Mouse (Mus musculus) cortical plate, adult 2 months (tissue): ENCODE results near the gene Oxtr.

Experiments
- CTCF ChIP-seq: fragments of 200-500 bp; IDR thresholded peaks from 2 replicates; pipeline ENCODE4 v1.5.1; 2011; ENCODE audit warnings: mild to moderate bottlenecking, control low read depth, low read length; ENCODE audit not compliant: insufficient read depth; ENCODE audit errors: extremely low read depth
- POLR2A ChIP-seq: fragments of 200-500 bp; IDR thresholded peaks from 2 replicates; pipeline ENCODE4 v1.6.1; 2011; ENCODE audit warnings: mild to moderate bottlenecking, low read length, control low read depth; ENCODE audit not compliant: insufficient read depth; ENCODE audit errors: extremely low read depth

DNA sequence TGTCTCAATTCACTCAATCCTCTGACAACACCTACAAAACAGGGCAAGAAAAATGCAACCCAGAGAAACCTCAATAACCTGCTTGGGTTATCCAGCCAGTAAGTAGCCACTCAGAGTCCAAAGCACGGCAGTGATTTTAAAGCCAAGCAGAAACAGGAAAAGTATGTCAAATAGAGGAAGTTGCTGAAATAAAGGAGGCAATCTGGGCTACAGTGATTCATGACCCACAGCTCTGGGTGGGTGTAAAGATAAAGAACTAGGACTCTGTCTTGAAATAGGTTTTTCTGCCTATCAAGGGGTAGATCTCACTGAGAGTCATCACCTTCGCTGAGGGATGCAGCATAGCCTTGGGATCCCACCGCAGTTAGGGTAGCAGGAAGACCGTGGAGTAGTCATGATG lies 18.1 kb downstream of the Oxtr start:
- TF ChIP-seq CTCF (no peak), POLR2A (no peak)
